Mouse (Mus musculus): ENCODE results near the gene Tas2r139. TPM values are rescaled to one million over a fixed set of nuclear protein-coding genes. Genes with fewer than 3 reads are reported as not detected.
"Not testable (repeated sequence)": the region's sequence is repeated elsewhere in the genome, so short reads cannot be mapped to it uniquely, and the experiment has no call there.

The Tas2r139 gene
- not detected in 2 replicates for polyA plus RNA-seq (2016; fragmentation: Nextera tagmentation; extraction: Ambion mirVana)

- H3K27me3 ChIP-seq (replicated peaks; ENCODE audit: low read depth, poor library complexity, severe bottlenecking) = no peaks in the 10 kb centered on the region
- H3K27ac ChIP-seq (replicated peaks) = no peak within 1 kb of the TSS
- H3K36me3 ChIP-seq (replicated peaks) = no peaks in the 10 kb centered on the region
- DNase-seq (ENCODE audit: low spot score) = no peak
- H3K9me3 ChIP-seq = no peaks in the 10 kb centered on the region
- H3K4me1 ChIP-seq = no peaks in the 10 kb centered on the region
- no peak within 1 kb of the TSS for H3K4me3 ChIP-seq
- WGBS = 74% methylated on average over 3 of the region's 3 CpGs
Measured at GRCm38 (mm10) chr6:42140636-42141035, at the start of gene Tas2r139. Gene Tas2r139 (plus strand): TSS chr6:42140936.

- 76% methylated on average over 15 of the region's 15 CpGs for WGBS
Measured at GRCm38 (mm10) chr6:42151115-42151514, 10.4 kb downstream of the Tas2r139 start.

GRCm38 (mm10) chr6:42182462-42182861, 41.7 kb downstream of the Tas2r139 start:
- H3K4me3 ChIP-seq = no peak overlapping the region
- 71% methylated on average over 1 of the region's 1 CpGs for WGBS
- H3K36me3 ChIP-seq (replicated peaks) = no peaks in the 10 kb centered on the region

More at GRCm38 (mm10) chr6:42151115-42151514, 10.4 kb downstream of the Tas2r139 start:
- not testable (repeated sequence) for H3K9me3 ChIP-seq; H3K4me3 ChIP-seq; H3K27me3 ChIP-seq (replicated peaks; ENCODE audit: low read depth, poor library complexity, severe bottlenecking); DNase-seq (ENCODE audit: low spot score); H3K36me3 ChIP-seq (replicated peaks); H3K27ac ChIP-seq (replicated peaks); H3K4me1 ChIP-seq

GRCm38 (mm10) chr6:42186230-42186629, 45.5 kb downstream of the Tas2r139 start:
- DNase-seq (ENCODE audit: low spot score) = no peak
- no peaks in the 10 kb centered on the region for H3K27me3 ChIP-seq (replicated peaks; ENCODE audit: low read depth, poor library complexity, severe bottlenecking)
- no peak overlapping the region for H3K27ac ChIP-seq (replicated peaks)
- no peaks in the 10 kb centered on the region for H3K4me1 ChIP-seq
- 55% methylated on average over 3 of the region's 3 CpGs for WGBS
- H3K9me3 ChIP-seq = no peaks in the 10 kb centered on the region
- H3K4me3 ChIP-seq = no peak overlapping the region
- H3K36me3 ChIP-seq (replicated peaks) = no peaks in the 10 kb centered on the region

More at GRCm38 (mm10) chr6:42182462-42182861, 41.7 kb downstream of the Tas2r139 start:
- Histone ChIP-seq H3K9me3 (no peaks in the 10 kb centered on the region), H3K27me3 (replicated peaks; ENCODE audit: low read depth, poor library complexity, severe bottlenecking) (no peaks in the 10 kb centered on the region), H3K4me1 (no peaks in the 10 kb centered on the region), H3K27ac (replicated peaks) (no peak overlapping the region)
- no peak for DNase-seq (ENCODE audit: low spot score)

Other genes starting within 250 kb of the Tas2r139 start
- gene Sval1, start 189.3 kb upstream of the Tas2r139 start, polyA plus RNA-seq (2016; fragmentation: Nextera tagmentation; extraction: Ambion mirVana) = not detected in 2 replicates
- not detected in 2 replicates for gene Sval3, start 172.8 kb upstream of the Tas2r139 start, polyA plus RNA-seq (2016; fragmentation: Nextera tagmentation; extraction: Ambion mirVana)
- not detected in 2 replicates for gene Sva, start 102.5 kb upstream of the Tas2r139 start, polyA plus RNA-seq (2016; fragmentation: Nextera tagmentation; extraction: Ambion mirVana)
- gene Tas2r144, start 74.4 kb downstream of the Tas2r139 start, polyA plus RNA-seq (2016; fragmentation: Nextera tagmentation; extraction: Ambion mirVana) = not detected in 2 replicates
- gene Gstk1, start 105.0 kb downstream of the Tas2r139 start, polyA plus RNA-seq (2016; fragmentation: Nextera tagmentation; extraction: Ambion mirVana) = 18.1 and 18.7 TPM in 2 replicates
- gene Tmem139, start 121.0 kb downstream of the Tas2r139 start, polyA plus RNA-seq (2016; fragmentation: Nextera tagmentation; extraction: Ambion mirVana) = 0.60 and 0.90 TPM in 2 replicates
- 79.5 and 85.3 TPM in 2 replicates for gene Casp2, start 124.0 kb downstream of the Tas2r139 start, polyA plus RNA-seq (2016; fragmentation: Nextera tagmentation; extraction: Ambion mirVana)
- 0.80 and 1.1 TPM in 2 replicates for gene Clcn1, start 145.7 kb downstream of the Tas2r139 start, polyA plus RNA-seq (2016; fragmentation: Nextera tagmentation; extraction: Ambion mirVana)
- 0.74 and 0.90 TPM in 2 replicates for gene Fam131b, start 183.7 kb downstream of the Tas2r139 start, polyA plus RNA-seq (2016; fragmentation: Nextera tagmentation; extraction: Ambion mirVana)
- gene Zyx, start 208.7 kb downstream of the Tas2r139 start, polyA plus RNA-seq (2016; fragmentation: Nextera tagmentation; extraction: Ambion mirVana) = 93.8 and 96.9 TPM in 2 replicates
- gene Epha1, start 232.3 kb downstream of the Tas2r139 start, polyA plus RNA-seq (2016; fragmentation: Nextera tagmentation; extraction: Ambion mirVana) = 3.9 and 5.1 TPM in 2 replicates